Mouse (Mus musculus): Measurements from ENCODE around the gene Plin1. TPM values are rescaled to one million over a fixed set of nuclear protein-coding genes. Genes with fewer than 3 reads are reported as not detected.

The Plin1 gene
- total and polyA plus RNA-seq, 3 experiments = not detected

- TF ChIP-seq MYC (IDR thresholded peaks at IDR 0.05; ENCODE audit: low read depth, low read length) = no peak
- TF ChIP-seq POLR2AphosphoS2 (IDR thresholded peaks at IDR 0.05; ENCODE audit: low read depth, low read length) = no peak
- no peak for TF ChIP-seq ELF1 (IDR thresholded peaks at IDR 0.05; ENCODE audit: low read depth, low read length)
- TF ChIP-seq KAT2A (IDR thresholded peaks at IDR 0.05; ENCODE audit: insufficient replicate concordance, low read length) = no peak
- no peak for TF ChIP-seq ETS1 (conservative IDR thresholded peaks at IDR 0.05; ENCODE audit: low read depth, low read length)
- no peak for TF ChIP-seq NELFE (IDR thresholded peaks at IDR 0.05; ENCODE audit: low read depth, low read length)
- no peak for TF ChIP-seq MAX (IDR thresholded peaks at IDR 0.05; ENCODE audit: low read length)
These were observed 4.5 kb downstream of the Plin1 start (continued) for GRCm38 (mm10) chr7:79728219-79728618.

GRCm38 (mm10) chr7:79727091-79727490, 5.6 kb downstream of the Plin1 start:
- Histone ChIP-seq H3K27me3 (replicated peaks) (peaks cover 41% of the 10 kb centered on the region), H3K4me2 (ENCODE audit: insufficient read depth, low read depth, poor library complexity, severe bottlenecking) (no peak overlapping the region), H3K36me3 (replicated peaks in 1 of 2; ENCODE audit: control insufficient read depth in 1 of 2, insufficient read depth in 1 of 2, low read length in 1 of 2) (no peaks in the 10 kb centered on the region), H3K4me3 (replicated peaks in 1 of 3; ENCODE audit: low read depth in 2 of 3, low read length in 2 of 3, poor library complexity in 1 of 3) (no peak overlapping the region), H3K79me2 (replicated peaks; ENCODE audit: control insufficient read depth, extremely low read depth, insufficient read depth, poor library complexity, severe bottlenecking) (no peaks in the 10 kb centered on the region), H3K4me1 (ENCODE audit: control insufficient read depth in 1 of 2, insufficient read depth in 2 of 2) (peaks cover 6 to 13% of the 10 kb centered on the region in 2 experiments; a peak in 3 of 4 replicates), H3K27ac (ENCODE audit: insufficient read depth, low read depth) (no peak overlapping the region), H3K9me3 (replicated peaks; ENCODE audit: low read length) (no peaks in the 10 kb centered on the region), H3K9ac (ENCODE audit: insufficient read depth, low read depth) (no peak overlapping the region)
- DNase-seq (ENCODE audit: extremely low read depth) = peak; percentile 58
- in situ Hi-C loops (cut with MboI; ENCODE audit: low pct_ligation_motif_present, low pct_unique_long_range_greater_than_20kb, low sequenced_read_pairs) (loop anchor here (5.0 to 10.0 kb wide), 2 partner anchors 65 to 232 kb away; partner anchors contain the start of gene Ticrr), dilution Hi-C loops (cut with MboI; ENCODE audit: extremely low pct_ligation_motif_present, extremely low pct_unique_long_range_greater_than_20kb, low sequenced_read_pairs) (no loop called here)
- TF ChIP-seq HCFC1 (IDR thresholded peaks at IDR 0.05; ENCODE audit: low read depth, low read length) (no peak), USF1 (IDR thresholded peaks at IDR 0.05; ENCODE audit: low read depth, low read length) (no peak), RCOR1 (conservative IDR thresholded peaks at IDR 0.05; ENCODE audit: low read depth, low read length) (no peak), ZC3H11A (IDR thresholded peaks at IDR 0.05; ENCODE audit: low read depth, low read length) (no peak), NELFE (IDR thresholded peaks at IDR 0.05; ENCODE audit: low read depth, low read length) (no peak), MEF2A (IDR thresholded peaks at IDR 0.05; ENCODE audit: borderline replicate concordance, low read depth, low read length) (no peak), TBP (conservative IDR thresholded peaks at IDR 0.05; ENCODE audit: low read depth, low read length) (no peak), RAD21 (IDR thresholded peaks at IDR 0.05; ENCODE audit: low read depth, low read length) (peak; percentile 47), E2F4 (IDR thresholded peaks at IDR 0.05; ENCODE audit: insufficient replicate concordance, low read depth, low read length) (no peak), KAT2A (IDR thresholded peaks at IDR 0.05; ENCODE audit: insufficient replicate concordance, low read length) (no peak), MYC (IDR thresholded peaks at IDR 0.05; ENCODE audit: low read depth, low read length) (no peak), SMC3 (IDR thresholded peaks at IDR 0.05; ENCODE audit: low read depth, low read length) (peak; percentile 35), PAX5 (IDR thresholded peaks at IDR 0.05; ENCODE audit: low read length) (no peak), CTCF (conservative IDR thresholded peaks at IDR 0.05 in 1 of 2, IDR thresholded peaks at IDR 0.05 in 1 of 2; ENCODE audit: low read depth in 2 of 2, low read length in 2 of 2) (peak; percentile 74 to 78), SIN3A (IDR thresholded peaks at IDR 0.05; ENCODE audit: low read length) (no peak), ZMIZ1 (IDR thresholded peaks at IDR 0.05; ENCODE audit: low read depth, low read length) (no peak), CHD2 (IDR thresholded peaks at IDR 0.05; ENCODE audit: low read length) (no peak)
